Mouse (Mus musculus): ENCODE data around the gene Ckap4.

DNA sequence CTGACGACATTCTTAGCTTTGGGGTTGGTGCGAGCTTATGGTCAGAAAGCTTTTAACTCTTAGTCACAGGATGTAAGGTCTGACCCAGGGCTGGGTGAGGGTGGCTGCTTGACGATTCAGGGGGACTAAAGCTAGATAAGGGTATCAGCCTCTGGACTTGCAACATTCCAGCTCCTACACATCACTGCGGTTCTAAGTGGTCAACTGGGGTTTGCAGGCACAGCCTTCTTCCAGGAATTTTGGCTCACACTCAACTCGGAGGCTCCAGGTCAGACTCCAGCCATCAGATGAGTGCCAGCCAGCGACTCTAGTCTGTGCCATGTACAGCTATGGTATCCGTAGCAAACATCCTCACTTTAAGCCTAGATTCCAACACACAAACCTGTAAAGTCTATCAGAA lies 39.4 kb downstream of the Ckap4 start:
- no peak for TF ChIP-seq EP300 (optimal IDR thresholded peaks at IDR 0.05)
- no peak for TF ChIP-seq CTCF (IDR thresholded peaks at IDR 0.05; ENCODE audit: low read depth)
